Mouse (Mus musculus) heart, embryonic 13.5 days (tissue): ENCODE results near the gene Apol11b. TPM values are rescaled to one million over a fixed set of nuclear protein-coding genes. Genes with fewer than 3 reads are reported as not detected.

Experiments
- ATAC-seq: fragments of 200-750 bp; cut with Nextera tagmentation; 2 replicates; pipeline ENCODE4 v1.8.0; 2017; ENCODE audit warnings: moderate TSS enrichment; ENCODE audit not compliant: insufficient number of reproducible peaks, low FRiP score, low TSS enrichment; ENCODE audit errors: extremely low read depth
- H3K27ac ChIP-seq: fragments of 300-500 bp; sonication (generic); replicated peaks from 2 replicates; pipeline ENCODE4 v1.5.1; 2015; ENCODE audit warnings: moderate library complexity, mild to moderate bottlenecking, inconsistent platforms
- H3K27me3 ChIP-seq: fragments of 300-500 bp; sonication (generic); replicated peaks from 2 replicates; pipeline ENCODE4 v1.6.1; 2015; ENCODE audit warnings: mild to moderate bottlenecking, inconsistent platforms
- H3K36me3 ChIP-seq: fragments of 300-500 bp; sonication (generic); 2 replicates; pipeline ENCODE4 v1.6.1; 2015; ENCODE audit warnings: mild to moderate bottlenecking, inconsistent platforms
- H3K4me1 ChIP-seq: fragments of 300-500 bp; sonication (generic); 2 replicates; pipeline ENCODE4 v1.6.1; 2015; ENCODE audit warnings: inconsistent platforms
- H3K4me2 ChIP-seq: fragments of 300-500 bp; sonication (generic); 2 replicates; pipeline ENCODE4 v1.6.1; 2015; ENCODE audit warnings: inconsistent platforms, mild to moderate bottlenecking, moderate library complexity
- H3K4me3 ChIP-seq: fragments of 300-500 bp; sonication (generic); 2 replicates; pipeline ENCODE4 v1.5.1; 2015; ENCODE audit warnings: moderate library complexity, mild to moderate bottlenecking, inconsistent platforms
- H3K9ac ChIP-seq: fragments of 300-500 bp; sonication (generic); 2 replicates; pipeline ENCODE4 v1.6.1; 2015; ENCODE audit warnings: inconsistent platforms, mild to moderate bottlenecking, moderate library complexity
- H3K9me3 ChIP-seq: fragments of 300-500 bp; sonication (generic); 2 replicates; pipeline ENCODE4 v1.6.1; 2016; ENCODE audit warnings: inconsistent platforms
- WGBS: fragments of 180-500 bp; shearing (Covaris S2); methylation state at CpG from one replicate; pipeline ENCODE4 v1.1.7; 2015; ENCODE audit warnings: mixed read lengths; 5-methylcytosine and 5-hydroxymethylcytosine counted together
- polyA plus RNA-seq: library from polyadenylated mRNA; unstranded; fragments of >200 nt; fragmentation: Nextera tagmentation; extraction: Ambion mirVana; gene quantifications from 2 replicates; pipeline ENCODE4 v1.2.1, GENCODE M21; 2015

Apol11b gene
- polyA plus RNA-seq, 1 experiment from 2014 or later = 0.39 TPM

DNA sequence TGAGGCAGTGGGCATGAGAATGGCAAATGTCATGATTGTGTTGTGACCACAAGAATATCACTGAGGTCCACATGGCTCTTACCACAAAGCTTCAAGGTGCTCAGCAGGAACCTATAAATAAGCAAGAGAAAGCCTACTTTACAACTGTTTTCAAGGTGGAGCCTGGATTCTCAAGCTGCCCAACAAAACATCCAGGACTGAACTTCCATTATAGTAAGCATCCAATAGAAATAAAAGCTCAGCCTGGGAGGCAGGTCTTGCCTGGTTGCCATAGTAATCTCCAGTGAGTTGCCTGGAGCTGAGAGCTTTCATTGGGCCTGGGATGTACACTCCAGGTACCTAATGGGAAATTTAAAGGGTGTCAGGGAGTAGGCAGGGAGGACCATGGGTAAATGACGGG is 44.1 kb downstream of the Apol11b start, which contains the start of gene Gm36245:
Gene Gm36245, plus strand, starts transcription at position 301 of the 400 bp plus-strand sequence.
- H3K4me3 ChIP-seq = no peak within 1 kb of the TSS
- H3K36me3 ChIP-seq = no peaks in the 10 kb centered on the region
- ATAC-seq = no peak
- H3K9ac ChIP-seq = no peak within 1 kb of the TSS
- WGBS = 77% methylated on average over 1 of the region's 1 CpGs
- H3K4me1 ChIP-seq = 0 out of 2 replicates have a peak, but pooled peaks cover under 1% of the 10 kb centered on the region
- H3K4me2 ChIP-seq = no peak within 1 kb of the TSS
- H3K9me3 ChIP-seq = no peaks in the 10 kb centered on the region
- no peak within 1 kb of the TSS for H3K27ac ChIP-seq
- H3K27me3 ChIP-seq = no peaks in the 10 kb centered on the region

DNA sequence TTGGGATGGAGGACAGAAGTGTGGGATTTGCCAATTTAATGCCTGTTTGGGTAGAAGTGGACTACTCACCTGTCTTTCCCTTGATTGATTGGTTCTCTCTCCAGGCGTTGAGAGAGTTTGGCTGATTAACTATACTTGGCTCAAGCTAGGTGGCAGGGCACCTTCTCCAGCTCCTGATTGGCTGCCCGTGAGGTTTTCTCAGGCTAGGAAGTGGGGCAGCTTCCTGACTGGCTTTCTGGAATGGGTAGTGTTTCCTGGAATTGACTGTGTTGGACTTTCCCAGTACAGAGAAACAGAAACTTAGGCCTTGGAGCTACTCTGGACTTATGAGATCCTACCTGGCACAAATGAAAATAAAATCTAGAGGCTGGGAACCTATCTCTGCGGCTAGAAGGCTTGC is 44.7 kb downstream of the Apol11b start:
- WGBS = 55% methylated on average over 3 of the region's 3 CpGs
- Histone ChIP-seq H3K4me1 (peaks cover 5% of the 10 kb centered on the region; the same call in 1 of the 2 replicates), H3K9ac (no peak overlapping the region), H3K4me3 (no peak overlapping the region), H3K27me3 (no peaks in the 10 kb centered on the region), H3K4me2 (no peak overlapping the region), H3K27ac (no peak overlapping the region), H3K36me3 (no peaks in the 10 kb centered on the region), H3K9me3 (no peaks in the 10 kb centered on the region)
- ATAC-seq = no peak

DNA sequence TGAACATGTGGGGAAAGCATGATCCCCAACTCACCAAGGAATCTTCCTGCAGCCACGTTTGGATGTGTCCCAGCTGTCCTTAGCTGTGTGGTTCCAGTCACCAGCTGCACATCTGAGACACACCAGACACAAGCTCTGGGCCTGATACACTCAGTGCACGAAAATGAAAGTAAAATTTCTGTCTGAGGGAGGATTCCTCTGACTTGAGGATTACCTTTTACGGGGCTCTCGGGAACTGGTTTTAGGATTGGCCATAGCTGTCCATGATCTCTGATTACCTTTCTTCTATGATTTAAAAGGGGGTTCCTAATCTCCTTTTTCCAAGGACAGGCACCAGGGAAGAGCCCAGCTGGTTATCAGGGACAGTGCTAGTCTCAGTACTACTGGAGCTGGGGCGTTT is 47.1 kb downstream of the Apol11b start, which contains the start of gene Apol10b:
Gene Apol10b, minus strand, starts transcription at position 165 of the 400 bp plus-strand sequence.
- Histone ChIP-seq H3K36me3 (no peaks in the 10 kb centered on the region), H3K27me3 (no peaks in the 10 kb centered on the region), H3K9ac (no peak within 1 kb of the TSS), H3K4me1 (peaks cover 9% of the 10 kb centered on the region; the same call in 1 of the 2 replicates), H3K27ac (no peak within 1 kb of the TSS), H3K4me3 (no peak within 1 kb of the TSS), H3K4me2 (no peak within 1 kb of the TSS), H3K9me3 (no peaks in the 10 kb centered on the region)
- 47% methylated on average over 5 of the region's 5 CpGs for WGBS
- ATAC-seq = no peak

DNA sequence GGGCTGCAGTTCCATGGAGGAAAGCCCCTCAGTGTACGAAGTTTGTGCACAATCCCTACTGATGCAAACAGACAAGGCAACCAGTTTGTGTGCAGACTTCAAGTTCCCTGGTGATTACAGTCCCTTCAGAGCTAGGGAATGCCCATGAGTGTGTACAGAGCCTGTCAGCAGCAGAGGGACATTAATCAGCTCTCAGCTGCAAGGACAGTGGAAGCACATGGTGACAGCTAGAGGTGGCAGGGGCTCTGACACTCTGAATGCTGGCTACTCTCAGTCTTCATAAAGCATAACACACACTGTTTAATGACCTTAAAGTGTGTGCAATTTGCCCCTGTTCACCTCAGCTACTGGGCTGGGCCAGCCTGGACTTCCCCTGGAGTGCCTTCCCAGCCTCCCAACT is 49.5 kb downstream of the Apol11b start:
- ATAC-seq = no peak
- WGBS = 33% methylated on average over 1 of the region's 1 CpGs
- H3K9ac ChIP-seq = no peak overlapping the region

DNA sequence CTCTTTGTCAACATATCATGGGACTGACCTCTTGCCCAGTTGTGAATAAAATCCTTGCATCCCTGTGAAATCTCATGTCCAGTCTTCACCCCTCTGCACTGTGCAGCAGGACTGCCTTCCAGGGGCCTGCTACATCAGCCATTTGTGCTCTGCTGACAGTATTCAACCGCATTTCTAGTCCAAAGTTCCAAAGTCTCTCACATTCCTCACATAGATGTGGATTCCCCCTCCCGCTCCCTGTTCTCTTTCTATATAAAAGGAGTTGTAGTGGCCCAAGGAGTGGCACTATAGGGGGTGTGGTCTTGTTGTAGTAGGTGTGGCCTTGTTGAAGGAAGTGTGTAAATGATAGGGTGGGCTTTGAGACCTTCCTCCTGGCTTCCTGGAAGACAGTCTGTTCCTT is 52.2 kb downstream of the Apol11b start:
- Histone ChIP-seq H3K27ac (no peak overlapping the region), H3K9ac (no peak overlapping the region), H3K4me1 (peaks cover 12% of the 10 kb centered on the region; the same call in 1 of the 2 replicates), H3K4me3 (no peak overlapping the region), H3K9me3 (no peaks in the 10 kb centered on the region), H3K4me2 (no peak overlapping the region), H3K27me3 (no peaks in the 10 kb centered on the region), H3K36me3 (no peaks in the 10 kb centered on the region)
- ATAC-seq = no peak
- WGBS = 51% methylated on average over 2 of the region's 2 CpGs

More for the DNA sequence above, 49.5 kb downstream of the Apol11b start:
- no peak overlapping the region for H3K4me3 ChIP-seq
- H3K27ac ChIP-seq = no peak overlapping the region
- no peaks in the 10 kb centered on the region for H3K9me3 ChIP-seq
- H3K27me3 ChIP-seq = no peaks in the 10 kb centered on the region
- no peaks in the 10 kb centered on the region for H3K36me3 ChIP-seq
- no peak overlapping the region for H3K4me2 ChIP-seq
- peaks cover 12% of the 10 kb centered on the region; the same call in 1 of the 2 replicates for H3K4me1 ChIP-seq

DNA sequence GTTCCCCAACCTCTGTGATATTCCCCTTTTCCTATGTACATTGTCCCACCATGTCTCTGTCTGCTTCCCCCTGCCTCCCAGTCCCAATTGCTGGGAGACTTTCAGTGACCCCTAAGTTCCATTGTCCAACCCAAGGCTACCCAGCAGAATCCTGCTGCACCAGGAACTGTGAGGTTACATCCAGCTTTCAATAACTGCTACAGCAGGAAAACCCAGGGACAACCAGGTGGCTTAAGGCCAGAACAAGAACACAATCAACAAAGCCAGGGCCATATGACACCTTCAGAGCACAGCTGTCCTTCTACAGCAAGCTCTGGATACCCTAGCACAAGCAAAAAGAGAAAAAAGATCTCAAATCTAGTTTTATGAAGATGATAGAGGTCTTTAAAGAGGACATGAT is 54.1 kb downstream of the Apol11b start:
- H3K4me2 ChIP-seq = no peak overlapping the region
- H3K9ac ChIP-seq = no peak overlapping the region
- no peak overlapping the region for H3K27ac ChIP-seq
- no peaks in the 10 kb centered on the region for H3K36me3 ChIP-seq
- H3K4me1 ChIP-seq = peaks cover 12% of the 10 kb centered on the region; the same call in 1 of the 2 replicates
- H3K9me3 ChIP-seq = peaks cover under 1% of the 10 kb centered on the region
- H3K4me3 ChIP-seq = no peak overlapping the region
- H3K27me3 ChIP-seq = no peaks in the 10 kb centered on the region
- no peak for ATAC-seq

DNA sequence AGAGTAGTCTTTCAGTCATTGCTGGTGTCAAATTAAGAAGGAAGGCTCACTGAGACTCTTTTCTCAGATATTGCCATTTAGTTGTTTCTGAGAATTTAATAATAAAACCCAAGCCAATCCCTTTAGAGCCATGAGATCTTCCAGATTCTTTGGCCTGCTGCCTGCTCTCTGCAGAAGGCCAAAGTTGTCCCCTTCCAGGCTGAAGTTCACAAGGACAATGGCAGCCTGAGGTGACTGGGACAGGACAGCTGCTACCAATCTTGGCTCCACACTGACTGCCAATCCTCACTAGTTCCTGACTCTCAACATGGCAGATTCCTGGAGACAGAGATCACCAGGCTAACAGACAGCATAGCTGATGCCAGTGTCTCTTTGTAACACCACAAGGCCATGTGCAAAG is 56.1 kb downstream of the Apol11b start:
- Histone ChIP-seq H3K9ac (no peak overlapping the region), H3K4me3 (no peak overlapping the region), H3K9me3 (peaks cover 8% of the 10 kb centered on the region), H3K27me3 (no peaks in the 10 kb centered on the region), H3K36me3 (no peaks in the 10 kb centered on the region), H3K27ac (no peak overlapping the region), H3K4me1 (0 out of 2 replicates have a peak, but pooled peaks cover 3% of the 10 kb centered on the region), H3K4me2 (no peak overlapping the region)
- ATAC-seq = no peak

Other genes with a start within 250 kb of the Apol11b start
- gene Apol7a, start 244.2 kb downstream of the Apol11b start, polyA plus RNA-seq = 0.15 and 0.33 TPM in 2 replicates
- gene Apol9a, start 232.2 kb downstream of the Apol11b start, polyA plus RNA-seq = 0.60 and 0.96 TPM in 2 replicates
- not detected in 2 replicates for gene Apol7b, start 195.8 kb downstream of the Apol11b start, polyA plus RNA-seq
- gene Apol10a, start 166.2 kb downstream of the Apol11b start, polyA plus RNA-seq = not detected in 2 replicates
- gene Apol11a, start 135.0 kb downstream of the Apol11b start, polyA plus RNA-seq = not detected in 2 replicates
- 0.16 TPM in 1 of 2 replicates, not detected in the other for gene Apol7c, start 110.0 kb downstream of the Apol11b start, polyA plus RNA-seq
- gene 1700025B11Rik, start 81.4 kb downstream of the Apol11b start, polyA plus RNA-seq = not detected in 2 replicates
- gene Apol10b, start 47.2 kb downstream of the Apol11b start, polyA plus RNA-seq = not detected in 2 replicates
- not detected in 2 replicates for gene Gm36245, start 44.0 kb downstream of the Apol11b start, polyA plus RNA-seq
- 0.08 TPM in 1 of 2 replicates, not detected in the other for gene Apol7e, start 55.6 kb upstream of the Apol11b start, polyA plus RNA-seq
- 0.20 TPM in 1 of 2 replicates, not detected in the other for gene Apol9b, start 85.8 kb upstream of the Apol11b start, polyA plus RNA-seq
- gene Apol8, start 113.7 kb upstream of the Apol11b start, polyA plus RNA-seq = 0.32 and 0.78 TPM in 2 replicates
- gene Myh9, start 198.9 kb upstream of the Apol11b start, polyA plus RNA-seq = 24.8 and 25.0 TPM in 2 replicates